Mouse (Mus musculus) heart, adult 2 months (tissue): ENCODE measurements around the gene Itgb5. TPM values are rescaled to one million over a fixed set of nuclear protein-coding genes. Genes with fewer than 3 reads are reported as not detected.

Experiments used
- DNase-seq, 2 experiments: peaks; one replicate each; pipeline ENCODE4 v3.0.0; 2021
- H3K27ac ChIP-seq: fragments of 200-600 bp; 2 replicates; pipeline ENCODE4 v1.8.1; 2022
- H3K27me3 ChIP-seq: fragments of 200-500 bp; 2 replicates; pipeline ENCODE4 v1.6.1; 2012; ENCODE audit warnings: mild to moderate bottlenecking, low read length, inconsistent platforms, mixed read lengths; ENCODE audit not compliant: control insufficient read depth, insufficient read depth
- H3K36me3 ChIP-seq: fragments of 200-500 bp; 2 replicates; pipeline ENCODE4 v1.6.1; 2012; ENCODE audit warnings: low read length, inconsistent platforms; ENCODE audit not compliant: control insufficient read depth, insufficient read depth
- H3K4me1 ChIP-seq: fragments of 200-500 bp; 2 replicates; pipeline ENCODE4 v1.6.1; 2011; ENCODE audit warnings: low read length; ENCODE audit not compliant: control insufficient read depth, insufficient read depth
- H3K4me3 ChIP-seq: fragments of 200-600 bp; 2 replicates; pipeline ENCODE4 v1.8.1; 2022
- H3K79me2 ChIP-seq: fragments of 200-500 bp; replicated peaks from 2 replicates; pipeline ENCODE4 v1.6.1; 2012; ENCODE audit warnings: mild to moderate bottlenecking, inconsistent platforms, low read length, moderate library complexity, mixed read lengths; ENCODE audit not compliant: control insufficient read depth, insufficient read depth
- H3K9ac ChIP-seq: fragments of 200-500 bp; 2 replicates; pipeline ENCODE4 v1.6.1; 2012; ENCODE audit warnings: low read depth, mild to moderate bottlenecking, control low read depth, inconsistent platforms, low read length, mixed read lengths
- CTCF ChIP-seq: fragments of 200-600 bp; IDR thresholded peaks from 2 replicates; pipeline ENCODE4 v1.8.1; 2022; ENCODE audit warnings: antibody characterized with exemption, mild to moderate bottlenecking, moderate library complexity
- EP300 ChIP-seq: fragments of 200-500 bp; IDR thresholded peaks from 2 replicates; pipeline ENCODE4 v1.6.1; 2011; ENCODE audit warnings: low read depth, low read length, control low read depth; ENCODE audit not compliant: insufficient read depth
- POLR2A ChIP-seq: fragments of 200-500 bp; IDR thresholded peaks from 2 replicates; pipeline ENCODE4 v1.6.1; 2011; ENCODE audit warnings: mild to moderate bottlenecking, low read depth, low read length, control low read depth; ENCODE audit not compliant: insufficient read depth
- WGBS: fragments of 180-500 bp; shearing (Covaris S2); methylation state at CpG from one replicate; pipeline ENCODE4 v1.1.7; 2018; 5-methylcytosine and 5-hydroxymethylcytosine counted together
- intact Hi-C: fragments of 180-260 bp; cut with DNase I; formaldehyde crosslinking; loops from one replicate; pipeline ENCODE4 v1.15.1; 2025
- polyA plus RNA-seq: library from polyadenylated mRNA; depleted of rRNA; stranded (reverse); fragments of >200 nt; gene quantifications from 2 replicates; pipeline ENCODE4 v1.2.3, GENCODE M21; 2012
- total RNA-seq, 2 experiments: library from RNA; stranded (reverse); gene quantifications; 2 replicates each; pipeline ENCODE4 v1.2.3; 2021

Gene Itgb5
- total and polyA plus RNA-seq, 3 experiments, result 83.2 to 95.7 (median 95.3) TPM

DNA sequence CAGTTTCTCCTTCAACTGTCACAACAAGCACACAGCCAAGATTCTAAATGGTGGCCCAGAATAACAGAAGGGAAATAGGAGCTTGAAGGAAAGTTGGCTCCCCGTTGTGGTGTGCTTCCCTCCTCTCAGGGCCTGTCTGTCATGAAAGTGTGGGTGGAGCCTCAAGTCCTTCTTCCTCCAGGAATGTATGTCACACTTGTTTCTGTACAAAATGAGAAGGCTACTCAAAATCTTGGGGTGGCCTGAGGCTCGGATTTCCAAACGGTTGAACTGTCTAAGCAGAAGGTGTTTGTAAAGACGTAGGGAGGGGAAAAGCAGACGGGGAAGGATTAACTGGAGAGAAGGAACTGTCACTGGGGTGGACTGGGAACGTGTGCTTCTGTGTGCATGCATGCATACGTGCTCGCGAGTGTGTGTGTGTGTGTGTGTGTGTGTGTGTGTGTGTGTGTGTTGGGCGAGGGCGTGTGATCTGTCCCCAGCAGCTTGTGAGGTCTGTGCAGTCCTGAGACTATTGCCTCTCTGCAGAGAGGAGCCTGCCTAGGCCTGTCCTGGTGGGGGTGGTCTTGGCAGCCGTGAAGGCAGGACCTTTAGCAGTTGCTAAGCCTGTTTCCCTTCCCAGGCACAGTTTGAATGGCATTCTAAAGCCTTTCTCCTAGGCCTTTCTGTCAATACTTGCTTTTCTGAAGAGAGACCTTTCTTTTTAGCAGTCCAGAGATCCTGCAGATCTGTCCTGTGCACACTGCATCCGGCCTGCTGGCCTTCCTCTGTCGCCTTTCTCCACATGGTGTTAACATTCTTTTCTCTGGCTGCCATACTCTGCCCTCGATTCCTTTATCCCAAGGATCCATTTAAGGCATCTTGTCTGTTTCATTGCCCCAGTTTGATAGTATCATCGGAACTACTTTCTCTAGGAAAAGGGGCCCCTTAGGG, 53.8 kb downstream of the Itgb5 start:
- H3K27me3 ChIP-seq, result no peaks in the 10 kb centered on the region
- no peak for TF ChIP-seq CTCF
- TF ChIP-seq POLR2A, result no peak
- no peak for TF ChIP-seq EP300
- no peak overlapping the region for H3K4me3 ChIP-seq
- no peak for DNase-seq
- peaks cover 31% of the 10 kb centered on the region for H3K4me1 ChIP-seq
- H3K36me3 ChIP-seq, result peaks cover 18% of the 10 kb centered on the region
- H3K79me2 ChIP-seq, result no peaks in the 10 kb centered on the region
- intact Hi-C loops, result no loop called here
- H3K27ac ChIP-seq, result peak overlapping the region; percentile 72
- H3K9ac ChIP-seq, result no peak overlapping the region
- WGBS, result 51% methylated on average over 16 of the region's 16 CpGs

DNA sequence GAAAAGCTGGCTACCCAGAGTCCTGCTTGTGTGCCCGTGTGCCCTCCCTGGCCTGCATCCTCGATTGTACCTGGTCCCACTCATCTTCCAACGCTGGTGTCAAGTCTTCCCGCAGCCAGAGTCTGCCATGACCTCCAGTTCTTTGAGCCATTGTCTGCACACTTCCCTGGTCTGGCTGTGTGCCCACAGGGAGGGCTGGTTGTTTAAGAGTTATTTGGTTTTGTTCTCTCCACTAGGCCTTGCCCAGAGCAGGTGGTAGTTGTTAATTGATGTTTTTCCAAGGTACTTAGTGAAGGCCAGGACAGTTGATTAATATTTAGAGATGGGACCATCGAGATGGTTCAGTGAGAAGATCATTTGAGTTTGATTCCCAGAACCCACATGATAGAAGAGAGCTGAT, 54.7 kb downstream of the Itgb5 start:
- 59% methylated on average over 5 of the region's 5 CpGs for WGBS
- peaks cover 14% of the 10 kb centered on the region for H3K36me3 ChIP-seq
- no peak for DNase-seq
- intact Hi-C loops, result no loop called here
- no peaks in the 10 kb centered on the region for H3K27me3 ChIP-seq
- TF ChIP-seq CTCF (no peak), EP300 (no peak), POLR2A (no peak)
- no peaks in the 10 kb centered on the region for H3K79me2 ChIP-seq
- H3K4me1 ChIP-seq, result peaks cover 28% of the 10 kb centered on the region
- H3K4me3 ChIP-seq, result no peak overlapping the region
- peak overlapping the region; percentile 3; the same call in 1 of the 2 replicates for H3K27ac ChIP-seq
- H3K9ac ChIP-seq, result no peak overlapping the region

- 21% methylated on average over 11 of the region's 11 CpGs for WGBS
- H3K9ac ChIP-seq, result no peak overlapping the region
- peaks cover 26% of the 10 kb centered on the region for H3K4me1 ChIP-seq
- H3K79me2 ChIP-seq, result no peaks in the 10 kb centered on the region
- peak; percentile 51 to 57 for DNase-seq
- H3K36me3 ChIP-seq, result peaks cover 14% of the 10 kb centered on the region
- no peak overlapping the region for H3K4me3 ChIP-seq
- H3K27ac ChIP-seq, result peak overlapping the region; percentile 34; the same call in 1 of the 2 replicates
- no peaks in the 10 kb centered on the region for H3K27me3 ChIP-seq
- intact Hi-C loops, result no loop called here
- TF ChIP-seq CTCF, result no peak
- TF ChIP-seq POLR2A, result no peak
- 0 out of 2 replicates have a peak, but pooled peaks have one; percentile 10 for TF ChIP-seq EP300
Measured at GRCm38 (mm10) chr16:33885021-33885471, 55.6 kb downstream of the Itgb5 start.

DNA sequence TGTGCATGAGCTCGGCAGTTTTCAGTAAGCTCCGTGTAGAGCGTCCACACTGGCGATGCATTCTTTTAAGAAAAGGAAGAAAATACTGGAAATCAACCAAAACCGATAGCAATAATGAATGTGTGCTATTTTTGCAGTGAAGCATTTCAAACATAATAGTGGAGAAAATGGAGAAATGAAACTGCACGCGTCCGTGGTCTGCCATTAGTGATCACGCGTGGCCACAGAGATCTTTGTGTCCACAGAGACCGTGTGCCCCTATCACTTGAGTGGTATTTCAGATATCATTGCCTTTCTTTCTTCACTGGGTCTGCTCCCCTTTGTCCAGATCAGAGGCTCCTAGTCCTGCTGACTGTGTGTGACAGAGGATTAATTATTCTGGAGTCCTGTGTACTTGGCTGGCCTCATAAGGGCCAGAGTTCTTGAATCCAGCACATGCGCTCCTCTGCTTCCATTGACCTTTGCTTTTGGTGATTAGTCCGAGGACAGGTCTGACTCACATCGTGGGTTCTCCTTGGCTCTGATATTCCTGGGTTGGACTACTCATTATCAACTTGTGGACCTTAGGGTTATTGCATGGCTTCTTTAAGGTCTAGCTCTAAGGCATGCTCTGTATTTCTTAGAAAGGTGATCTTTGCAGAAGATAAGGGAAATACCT, 56.3 kb downstream of the Itgb5 start:
- peaks cover 14% of the 10 kb centered on the region for H3K36me3 ChIP-seq
- DNase-seq, result no peak
- WGBS, result 75% methylated on average over 14 of the region's 14 CpGs
- peak overlapping the region; percentile 38 for H3K27ac ChIP-seq
- no peaks in the 10 kb centered on the region for H3K79me2 ChIP-seq
- H3K4me3 ChIP-seq, result no peak overlapping the region
- no peak for TF ChIP-seq EP300
- TF ChIP-seq CTCF, result no peak
- no peak for TF ChIP-seq POLR2A
- no peak overlapping the region for H3K9ac ChIP-seq
- peaks cover 30% of the 10 kb centered on the region for H3K4me1 ChIP-seq
- intact Hi-C loops, result no loop called here
- H3K27me3 ChIP-seq, result no peaks in the 10 kb centered on the region

DNA sequence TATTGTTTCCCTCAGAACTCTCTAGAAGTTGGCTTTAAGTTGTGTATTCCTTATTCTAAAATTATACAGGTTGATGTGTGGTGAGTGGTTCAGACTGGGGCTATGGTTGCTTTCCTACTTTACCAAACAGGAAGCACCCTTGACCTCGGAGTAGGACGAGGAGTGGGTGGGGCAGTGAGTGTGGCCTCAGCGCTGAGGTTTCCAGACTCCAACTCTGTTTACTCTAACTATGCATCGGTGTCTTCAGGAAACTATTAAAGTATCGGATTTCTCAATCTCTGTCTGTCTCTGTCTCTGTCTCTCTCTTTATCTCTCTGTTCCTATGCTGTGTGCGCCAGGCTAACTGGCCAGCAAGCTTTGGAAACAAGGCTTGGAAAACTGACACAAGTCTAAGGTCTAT, 57.2 kb downstream of the Itgb5 start:
- TF ChIP-seq POLR2A, result no peak
- no peak for TF ChIP-seq CTCF
- no peak for TF ChIP-seq EP300
- Histone ChIP-seq H3K79me2 (no peaks in the 10 kb centered on the region), H3K27me3 (no peaks in the 10 kb centered on the region), H3K9ac (no peak overlapping the region), H3K36me3 (peaks cover 14% of the 10 kb centered on the region), H3K4me3 (no peak overlapping the region), H3K4me1 (peaks cover 35% of the 10 kb centered on the region), H3K27ac (peak overlapping the region; percentile 38)
- DNase-seq, result no peak
- WGBS, result 36% methylated on average over 6 of the region's 6 CpGs
- intact Hi-C loops, result no loop called here

GRCm38 (mm10) chr16:33887981-33888380, 58.5 kb downstream of the Itgb5 start:
- Histone ChIP-seq H3K79me2 (no peaks in the 10 kb centered on the region), H3K27ac (no peak overlapping the region), H3K4me3 (no peak overlapping the region), H3K9ac (no peak overlapping the region), H3K36me3 (peaks cover 14% of the 10 kb centered on the region), H3K27me3 (no peaks in the 10 kb centered on the region), H3K4me1 (peaks cover 36% of the 10 kb centered on the region)
- no peak for TF ChIP-seq POLR2A
- no peak for TF ChIP-seq EP300
- intact Hi-C loops, result no loop called here
- DNase-seq, result no peak
- 92% methylated on average over 2 of the region's 2 CpGs for WGBS
